Mouse (Mus musculus) hematopoietic stem cell, adult 5-6 weeks (primary cell): ENCODE measurements around the gene Hist1h4k. TPM values are rescaled to one million over a fixed set of nuclear protein-coding genes. Genes with fewer than 3 reads are reported as not detected.
A peak's percentile ranks its signal among the peaks of the same experiment; 100 is the strongest.

Source experiments
- ATAC-seq, 2 experiments: fragments of 125-278 bp in 1 of 2; replicated peaks in 1 of 2; 2 replicates each; pipeline ENCODE4 v1.8.0; 2016 to 2017; ENCODE audit warnings: inconsistent platforms in 2 of 2, mild to moderate bottlenecking in 2 of 2, moderate number of reproducible peaks in 2 of 2, low read depth in 1 of 2, moderate TSS enrichment in 1 of 2; ENCODE audit not compliant: low FRiP score in 2 of 2, poor library complexity in 2 of 2, severe bottlenecking in 2 of 2, insufficient read depth in 1 of 2, low TSS enrichment in 1 of 2
- total RNA-seq: library from RNA; stranded (forward); fragments of 172-1452, 232-1000 nt; gene quantifications from 2 replicates; pipeline ENCODE4 v1.2.3, GENCODE M21; 2017

The Hist1h4k gene
- total RNA-seq, 1 experiment from 2014 or later, result 1,343 TPM

- peak; percentile 28 to 40 for ATAC-seq
These were observed 29.7 kb upstream of the Hist1h4k start, which contains the start of gene Hist1h1b for GRCm38 (mm10) chr13:21779767-21780731. Gene Hist1h1b, minus strand, starts transcription at chr13:21780625.

GRCm38 (mm10) chr13:21778814-21779766, 28.8 kb upstream of the Hist1h4k start:
- peak; percentile 81 to 83 for ATAC-seq

GRCm38 (mm10) chr13:21755707-21756106, 5.4 kb upstream of the Hist1h4k start:
- ATAC-seq, result no peak

GRCm38 (mm10) chr13:21754294-21755001, 4.1 kb upstream of the Hist1h4k start:
- ATAC-seq, result peak in 1 of 2 experiments; percentile 13; a peak in 1 of 4 replicates

- peak; percentile 89 to 94 for ATAC-seq
These were observed 3.4 kb upstream of the Hist1h4k start, which contains the start of the genes Hist1h2ak and Hist1h2bn for GRCm38 (mm10) chr13:21753524-21754285. Gene Hist1h2ak, minus strand, starts transcription at chr13:21753827. Gene Hist1h2bn, plus strand, starts transcription at chr13:21754123.

GRCm38 (mm10) chr13:21753051-21753523, 2.8 kb upstream of the Hist1h4k start:
- ATAC-seq, result no peak

GRCm38 (mm10) chr13:21752356-21752755, 2.1 kb upstream of the Hist1h4k start:
- no peak for ATAC-seq

- no peak for ATAC-seq
These were observed 1.5 kb upstream of the Hist1h4k start for GRCm38 (mm10) chr13:21751827-21752226.

GRCm38 (mm10) chr13:21751417-21751816, 1.1 kb upstream of the Hist1h4k start:
- no peak for ATAC-seq

- no peak for ATAC-seq
These were observed 732 bp downstream of the Hist1h4k start for GRCm38 (mm10) chr13:21749387-21750158.

- no peak for ATAC-seq
These were observed 5.3 kb downstream of the Hist1h4k start for GRCm38 (mm10) chr13:21745006-21745405.

- ATAC-seq, result peak; percentile 67 to 79
These were observed 15.2 kb downstream of the Hist1h4k start, which contains the start of gene Hist1h4j for GRCm38 (mm10) chr13:21734906-21735767. Gene Hist1h4j, plus strand, starts transcription at chr13:21735064.

- ATAC-seq, result peak; percentile 60 to 78
These were observed 16.0 kb downstream of the Hist1h4k start for GRCm38 (mm10) chr13:21734010-21734905.

GRCm38 (mm10) chr13:21733466-21733865, 16.8 kb downstream of the Hist1h4k start:
- ATAC-seq, result no peak
